Mouse (Mus musculus): ENCODE measurements at regions not wholly inside any gene's neighbourhood (a gene's known extent, or its start where the extent isn't known, plus 50 kb on each side); places are given as distances from the start of the nearest gene placed in this dataset.

DNA sequence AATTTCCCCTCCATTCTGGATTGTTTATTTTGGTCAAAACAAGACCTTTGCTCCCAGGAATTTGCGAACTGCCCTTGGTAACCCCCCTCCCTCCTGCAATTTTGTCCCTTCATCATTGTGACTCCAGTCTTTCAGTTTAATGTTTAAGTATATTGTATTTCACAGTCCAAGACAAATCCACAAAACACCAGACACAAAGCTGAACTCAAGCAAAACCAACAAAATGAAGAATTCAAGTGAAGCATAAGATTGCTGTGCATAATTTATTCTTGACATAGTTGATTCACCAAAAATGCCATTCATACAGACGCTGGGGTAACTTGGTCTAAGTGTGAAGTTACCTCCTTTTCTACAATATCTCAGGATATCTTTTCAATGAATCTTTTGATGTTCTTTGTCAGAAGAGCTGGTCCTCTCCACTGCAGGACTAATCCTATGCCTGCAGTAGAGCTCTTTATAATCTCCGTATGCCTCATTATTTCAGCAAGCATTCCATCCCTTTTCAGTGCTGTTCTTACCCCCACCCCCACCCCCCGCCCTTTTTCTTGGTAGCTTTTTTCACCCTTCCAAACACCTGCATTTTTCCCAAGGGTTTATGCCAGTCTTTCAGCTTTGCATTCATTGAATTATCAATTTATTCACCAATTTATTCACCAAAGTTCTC, 265.4 kb downstream of the Cd109 start:
- no peak for DNase-seq (ENCODE audit: low spot score in 2 of 2)

DNA sequence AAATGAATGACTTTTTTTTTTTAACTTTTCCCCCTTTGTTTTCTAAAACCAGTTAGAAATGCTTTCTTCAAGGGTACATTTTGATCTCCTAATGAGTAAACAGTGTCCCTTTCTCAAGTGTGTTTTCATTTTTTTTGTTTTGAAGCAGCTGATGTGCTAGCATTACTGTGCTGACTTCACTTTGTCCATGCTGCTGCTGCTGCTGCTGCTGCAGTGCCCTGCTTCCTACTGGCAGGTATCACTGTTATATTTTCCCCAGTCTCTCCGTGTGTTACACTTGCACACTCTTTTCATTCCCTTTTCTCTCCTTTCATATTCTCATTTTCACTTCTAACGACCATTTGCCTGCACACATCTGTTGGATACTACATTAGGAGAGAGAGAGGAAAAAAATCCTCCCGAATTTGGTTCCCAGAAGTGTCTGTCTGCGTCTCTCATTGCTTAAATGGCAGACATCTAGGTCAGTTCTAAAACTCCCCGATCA, 266.0 kb downstream of the Cd109 start:
- intact Hi-C loops (cut with DNase I) = no loop called here
- no peak for DNase-seq (ENCODE audit: low spot score in 2 of 2)

More for the DNA sequence above, 265.4 kb downstream of the Cd109 start:
- intact Hi-C loops (cut with DNase I) = no loop called here

DNA sequence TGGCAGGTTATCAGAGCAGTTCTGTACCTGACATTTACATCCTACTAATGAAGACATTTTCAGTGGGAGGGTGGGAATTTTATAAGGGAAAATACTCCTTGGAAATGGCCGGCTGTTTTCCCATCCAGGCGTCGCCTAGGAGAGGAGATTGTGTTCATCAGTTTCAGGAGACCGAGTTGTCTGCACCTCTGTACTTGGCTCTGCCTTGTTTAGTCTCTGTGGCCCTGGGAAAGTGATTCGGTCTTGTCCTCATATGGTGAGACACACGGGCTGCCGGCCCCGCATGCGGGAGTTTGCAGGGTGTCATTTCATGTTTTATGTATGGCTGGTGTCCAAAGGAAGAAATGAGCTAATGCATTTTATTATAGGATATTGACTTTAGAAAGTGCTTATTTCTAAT, 287.9 kb downstream of the Cd109 start:
- DNase-seq (ENCODE audit: low spot score in 2 of 2) = no peak
- intact Hi-C loops (cut with DNase I) = no loop called here

DNA sequence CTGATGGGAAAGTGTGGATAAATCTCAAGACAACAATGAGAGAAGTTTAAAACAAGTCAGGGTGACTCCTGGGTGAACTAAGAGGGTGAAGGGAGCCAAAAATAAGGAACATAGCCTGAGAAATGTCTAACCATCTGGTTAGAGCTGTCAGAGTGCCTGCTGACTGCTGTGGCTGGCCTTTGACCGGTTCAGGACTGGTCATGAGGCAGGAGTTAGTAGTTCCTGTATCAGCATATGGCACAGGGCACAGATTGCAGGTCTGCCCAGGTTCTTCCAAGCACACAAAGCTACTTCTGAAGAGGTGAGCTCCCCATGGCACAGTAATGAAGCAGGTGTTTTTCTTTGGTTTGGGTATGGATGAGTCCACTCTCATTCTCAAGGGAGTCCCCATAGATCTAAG, 302.0 kb downstream of the Cd109 start:
- no peak for DNase-seq (ENCODE audit: low spot score in 2 of 2)
- intact Hi-C loops (cut with DNase I) = no loop called here

DNA sequence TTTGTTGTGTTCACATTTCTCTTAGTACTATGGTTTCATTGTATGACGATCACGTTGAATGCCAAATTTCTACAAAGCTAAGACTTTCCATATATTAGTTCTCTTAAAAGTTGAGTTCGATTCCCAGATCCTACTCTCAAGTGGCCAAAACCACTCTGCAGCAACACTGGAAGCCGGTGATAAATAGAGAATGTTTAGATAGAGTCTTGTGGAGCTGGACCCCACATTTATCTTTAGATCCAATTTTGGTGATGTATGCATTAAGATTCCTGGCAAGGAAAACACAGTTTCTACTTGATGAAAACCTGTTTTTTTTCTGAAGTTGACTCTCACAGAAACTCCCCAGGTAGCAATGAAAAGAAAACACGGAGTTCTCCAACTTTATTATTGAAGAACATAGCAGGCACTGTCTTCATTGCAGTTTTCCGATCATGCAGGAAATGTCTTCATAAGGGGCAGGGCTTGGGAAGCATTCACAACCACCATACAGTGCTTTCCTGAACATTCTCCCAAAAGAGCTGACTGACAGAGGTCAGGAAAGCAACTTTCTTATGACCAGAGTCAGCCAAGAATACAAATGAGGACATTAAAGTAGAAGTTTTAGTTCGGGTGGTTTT, 310.7 kb downstream of the Cd109 start:
- intact Hi-C loops (cut with DNase I) = no loop called here
- no peak for DNase-seq (ENCODE audit: low spot score in 2 of 2)

DNA sequence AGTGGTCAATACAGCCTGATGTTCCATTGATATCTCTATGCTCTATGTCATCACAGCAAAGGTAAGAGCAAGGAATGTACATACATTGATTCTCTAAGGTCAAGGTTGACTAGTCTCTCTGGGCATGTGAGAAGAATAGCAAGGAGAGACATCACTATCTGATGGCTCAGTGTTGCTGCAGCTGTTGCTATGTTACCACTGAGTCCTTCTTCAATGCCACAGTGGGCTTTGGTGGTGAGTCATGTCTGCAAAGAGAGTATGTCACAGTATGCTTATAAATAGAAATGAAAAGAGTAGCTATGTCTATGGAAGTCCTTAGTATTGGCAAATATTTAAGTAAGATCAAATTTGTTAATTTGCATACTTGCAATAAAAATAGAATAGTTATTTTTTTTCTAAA, 326.3 kb downstream of the Cd109 start:
- no peak for DNase-seq (ENCODE audit: low spot score in 2 of 2)
- intact Hi-C loops (cut with DNase I) = no loop called here

DNA sequence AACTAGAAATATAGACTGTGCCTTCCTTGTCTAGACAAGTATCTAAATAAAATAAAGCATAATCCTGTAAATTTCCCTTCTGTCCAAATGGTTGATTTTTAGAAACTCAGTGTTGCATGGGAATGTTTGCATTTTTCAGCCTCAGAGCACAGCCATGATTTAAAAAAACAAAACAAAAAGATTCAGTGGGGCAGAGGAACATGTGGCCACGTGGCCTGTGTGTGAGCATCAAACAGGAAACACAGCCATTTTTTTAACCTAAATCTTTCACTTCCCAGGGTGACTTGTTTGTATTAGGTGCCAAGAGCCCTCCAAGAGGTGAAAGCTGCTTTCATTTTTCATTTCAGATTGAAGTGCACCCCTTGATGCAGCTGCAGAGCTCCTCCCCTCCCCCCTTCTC, 349.5 kb downstream of the Cd109 start:
- no peak for DNase-seq (ENCODE audit: low spot score in 2 of 2)
- intact Hi-C loops (cut with DNase I) = no loop called here

DNA sequence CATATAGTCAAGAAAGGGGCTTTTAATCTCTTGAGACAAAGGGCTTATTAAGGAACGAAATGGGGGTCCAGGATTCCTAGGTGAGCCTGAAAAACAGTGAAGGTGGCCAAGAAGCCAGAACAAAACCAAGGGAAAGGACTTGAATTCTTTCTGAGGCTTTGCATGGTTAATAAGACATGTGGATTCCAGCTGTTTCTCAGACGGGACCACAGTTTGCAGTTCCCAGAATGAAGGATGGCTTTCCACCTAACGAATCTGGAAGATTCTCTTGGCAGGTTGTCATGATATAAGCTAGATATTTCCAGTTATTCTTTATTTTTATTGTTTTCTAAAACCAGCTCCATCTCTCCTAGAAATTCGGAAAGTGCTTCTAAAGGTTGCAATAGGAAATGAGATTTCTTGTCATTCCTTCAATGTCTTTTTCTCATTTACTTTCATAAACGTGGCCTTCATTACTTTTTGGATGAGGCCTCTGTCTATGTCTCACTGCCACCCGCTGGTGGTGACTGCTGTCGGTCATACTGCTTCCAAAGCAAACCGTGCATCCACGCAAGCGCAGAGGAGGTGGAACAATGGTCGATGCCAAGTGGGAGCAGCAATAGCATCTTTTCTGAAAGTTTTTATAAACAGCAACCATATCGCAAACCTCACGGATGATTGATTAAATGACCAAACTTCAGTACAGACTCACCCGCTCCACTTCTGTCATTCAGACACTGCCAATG, 350.0 kb downstream of the Cd109 start:
- intact Hi-C loops (cut with DNase I) = no loop called here
- DNase-seq (ENCODE audit: low spot score in 2 of 2) = no peak

DNA sequence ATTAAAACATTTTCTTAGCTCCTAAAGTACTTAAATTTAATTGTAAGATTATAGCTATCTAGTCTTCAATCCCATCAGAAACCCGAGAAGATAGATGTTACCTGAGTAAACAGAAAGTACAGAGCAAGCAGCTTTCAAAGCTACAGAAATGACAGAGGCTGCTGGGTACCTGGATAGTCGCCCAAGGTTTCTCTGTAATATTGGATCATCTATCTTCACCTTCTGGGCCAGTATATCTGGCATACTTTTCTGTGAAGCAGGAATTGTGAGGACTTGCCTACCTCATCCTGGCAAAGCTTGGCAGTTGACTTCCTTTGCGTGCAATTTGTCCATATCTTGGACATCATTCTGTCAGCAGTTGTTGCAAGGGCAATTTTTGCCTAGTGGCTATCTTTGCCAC, 356.4 kb downstream of the Cd109 start:
- intact Hi-C loops (cut with DNase I) = no loop called here
- no peak for DNase-seq (ENCODE audit: low spot score in 2 of 2)

DNA sequence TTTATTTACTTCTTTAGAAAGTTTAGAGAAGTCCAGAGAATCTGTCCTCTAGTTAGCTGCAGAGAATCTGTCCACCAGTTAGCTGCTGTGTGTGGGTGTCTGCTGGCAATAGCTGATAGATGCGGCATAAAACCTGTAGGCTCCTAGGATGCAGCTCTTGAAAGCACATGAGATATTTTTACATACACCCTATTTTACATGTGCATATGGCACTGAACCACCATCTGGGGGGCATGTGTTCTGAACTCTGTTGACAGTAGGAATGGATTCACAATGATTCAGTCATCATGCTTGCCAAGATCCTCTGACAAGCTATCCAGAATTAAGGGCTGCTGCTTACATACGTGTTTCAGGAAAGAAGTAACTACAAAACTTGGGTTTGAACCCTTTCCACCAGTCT, 368.4 kb downstream of the Cd109 start:
- peak; percentile 23 to 49 for DNase-seq (ENCODE audit: low spot score in 2 of 2)
- intact Hi-C loops (cut with DNase I) = no loop called here

DNA sequence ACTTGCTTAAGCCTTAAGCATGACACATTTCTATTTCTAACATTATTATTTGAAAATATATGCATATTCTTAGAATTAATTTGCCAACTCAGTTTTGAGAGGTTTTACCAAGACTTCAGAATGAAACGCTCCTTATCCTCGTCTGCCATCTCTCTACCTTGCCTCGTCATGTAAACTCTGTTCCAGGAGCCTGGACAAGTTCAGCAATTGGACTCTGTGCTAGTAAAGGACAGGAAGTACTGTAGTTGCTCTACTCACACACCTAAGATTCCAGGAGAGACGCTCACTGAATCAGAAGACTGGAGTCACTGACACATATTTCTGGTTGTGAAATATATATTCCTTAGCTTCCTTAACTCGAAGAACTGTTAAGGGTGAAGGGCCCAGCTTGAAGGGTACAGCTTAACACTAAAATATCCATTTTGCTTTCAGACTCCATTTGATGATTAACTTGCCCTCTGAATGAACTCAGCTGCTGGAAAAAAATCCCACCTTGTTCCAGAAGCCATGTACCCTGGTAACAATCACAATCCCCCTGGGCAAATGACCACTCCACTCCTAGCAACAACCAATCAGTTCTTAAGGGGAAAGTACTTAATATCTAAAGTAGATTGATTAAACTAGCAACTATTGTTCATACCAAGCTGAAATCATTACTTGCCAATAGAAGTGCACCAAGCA, 370.0 kb downstream of the Cd109 start:
- intact Hi-C loops (cut with DNase I) = no loop called here
- DNase-seq (ENCODE audit: low spot score in 2 of 2) = no peak

DNA sequence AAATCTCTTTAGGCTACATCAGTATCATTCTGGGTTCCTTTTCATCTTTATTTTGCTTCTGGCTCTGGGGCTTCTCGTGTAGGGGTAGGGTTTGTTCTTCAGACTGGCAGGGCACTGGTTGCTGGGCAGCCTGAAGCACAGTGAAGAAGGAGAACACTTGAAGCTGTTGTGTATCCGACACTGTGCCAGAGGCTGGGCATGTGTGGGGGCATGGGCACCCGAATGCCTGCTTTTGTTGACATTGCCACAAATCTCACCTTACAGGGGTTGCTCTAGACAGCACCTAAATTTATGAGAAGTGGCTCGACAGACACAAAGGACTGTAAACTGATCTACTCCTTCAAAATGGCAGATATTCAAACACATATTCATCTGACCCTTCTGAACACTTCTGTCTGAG, 376.0 kb downstream of the Cd109 start:
- intact Hi-C loops (cut with DNase I) = no loop called here
- no peak for DNase-seq (ENCODE audit: low spot score in 2 of 2)

DNA sequence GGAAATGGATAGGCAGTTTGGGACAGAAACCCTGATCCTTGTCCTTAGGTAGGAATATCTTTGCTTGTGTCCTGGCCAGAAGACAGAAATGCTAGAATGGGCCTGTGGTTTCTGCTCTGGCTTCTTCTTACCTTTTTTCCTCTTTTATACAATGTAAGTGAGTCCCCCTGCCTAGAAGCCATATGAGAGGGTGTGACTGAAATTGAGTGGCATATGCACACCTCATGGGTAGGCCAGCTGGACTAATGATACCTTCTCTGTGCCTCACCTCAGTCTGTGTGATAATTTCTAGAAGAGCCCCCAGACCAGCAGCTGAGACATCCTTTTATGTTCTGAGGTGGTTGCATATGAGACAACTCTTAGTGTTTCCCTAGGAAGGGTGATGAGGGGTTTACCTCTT, 385.7 kb downstream of the Cd109 start:
- intact Hi-C loops (cut with DNase I) = no loop called here
- no peak for DNase-seq (ENCODE audit: low spot score in 2 of 2)

DNA sequence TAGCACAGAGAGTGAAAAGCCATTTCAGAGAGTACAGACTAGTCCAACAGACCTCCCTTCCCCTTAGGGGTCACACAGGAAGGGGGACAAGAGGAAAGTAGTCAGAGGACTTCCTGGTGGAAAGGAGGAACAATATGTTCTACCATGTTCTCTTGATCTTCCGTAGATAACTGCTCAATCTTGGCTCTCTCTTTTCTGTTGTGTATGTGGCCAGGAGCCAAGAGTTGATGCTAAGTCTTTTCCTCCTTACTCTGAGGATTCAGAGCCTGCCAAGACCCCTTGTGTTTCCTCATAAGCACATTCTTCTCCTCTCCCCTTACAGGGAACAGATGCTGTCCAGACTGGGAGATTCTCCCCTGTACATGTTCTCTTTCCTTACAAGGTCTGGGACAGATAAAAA, 386.6 kb downstream of the Cd109 start:
- intact Hi-C loops (cut with DNase I) = no loop called here

DNA sequence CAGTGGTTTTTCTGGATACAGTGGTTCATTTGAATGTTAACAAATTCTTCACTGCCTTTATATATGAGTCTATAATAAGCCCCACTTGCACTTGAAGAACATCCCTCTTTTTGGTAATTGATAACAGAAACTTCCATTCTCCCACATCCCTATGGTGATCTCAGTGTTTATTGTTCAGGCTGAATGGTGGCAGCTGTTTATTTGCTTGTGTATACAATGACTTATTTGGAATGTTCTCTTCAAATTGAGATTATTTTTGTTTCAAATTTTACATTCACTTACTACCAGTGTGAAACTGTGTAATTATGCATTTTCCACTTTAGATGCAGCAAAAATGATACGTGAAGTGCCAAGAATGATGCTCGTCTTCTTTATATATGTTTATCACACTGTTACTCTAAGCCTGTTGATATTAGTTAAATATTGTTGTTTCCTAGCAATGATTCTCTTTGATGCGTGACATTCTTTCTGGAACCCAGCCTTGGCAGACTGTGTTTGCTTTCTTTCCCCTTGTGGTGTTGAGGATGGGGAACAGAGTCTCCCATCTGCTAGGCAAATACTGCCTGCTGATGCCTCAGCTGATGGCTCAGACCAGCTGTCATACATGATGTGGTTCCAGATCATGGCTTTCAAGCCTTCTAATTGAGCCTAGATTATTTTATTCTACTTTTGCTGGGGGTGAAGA, 389.1 kb downstream of the Cd109 start:
- intact Hi-C loops (cut with DNase I) = no loop called here
- no peak for DNase-seq (ENCODE audit: low spot score in 2 of 2)

More for the DNA sequence above, 386.6 kb downstream of the Cd109 start:
- DNase-seq (ENCODE audit: low spot score in 2 of 2) = no peak

DNA sequence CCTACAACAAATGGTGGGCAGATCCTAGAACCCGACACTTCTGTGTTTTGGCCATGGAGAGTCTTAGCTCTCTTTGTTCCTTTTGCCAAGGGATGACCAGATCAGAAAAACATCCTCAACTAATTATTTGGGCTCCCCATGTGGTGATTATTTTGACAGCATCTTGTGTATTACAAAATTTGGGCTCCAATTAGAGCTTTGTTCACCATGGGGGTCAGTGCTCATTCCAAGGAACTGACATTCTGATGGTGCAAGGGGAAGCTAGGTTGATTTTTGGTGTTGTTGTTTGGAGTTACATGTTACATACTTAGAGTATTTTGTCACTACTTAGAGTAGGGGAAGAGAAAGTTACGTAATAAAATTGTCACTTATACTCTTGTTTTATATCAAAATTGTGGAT, 406.9 kb downstream of the Cd109 start:
- DNase-seq (ENCODE audit: low spot score in 2 of 2) = no peak

DNA sequence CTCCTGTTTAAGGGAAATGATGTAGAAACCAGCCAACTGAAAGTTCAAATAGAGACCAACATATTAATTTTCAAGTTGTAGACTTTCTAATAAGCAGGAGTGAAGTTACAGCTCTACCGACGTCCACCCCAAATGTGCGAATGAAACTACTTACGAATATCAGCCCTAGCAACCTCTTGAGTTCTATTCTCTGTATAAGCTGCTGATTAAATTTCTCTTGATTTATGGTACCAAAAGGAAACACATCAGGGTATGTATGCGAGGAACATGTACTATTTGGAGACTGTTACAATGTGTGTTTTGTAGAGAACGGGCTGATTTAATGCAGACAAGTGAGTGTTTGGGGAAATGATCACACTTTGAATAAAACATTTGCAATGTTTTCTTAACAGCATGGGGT, 412.9 kb downstream of the Cd109 start:
- intact Hi-C loops (cut with DNase I) = no loop called here
- DNase-seq (ENCODE audit: low spot score in 2 of 2) = no peak

More for the DNA sequence above, 406.9 kb downstream of the Cd109 start:
- intact Hi-C loops (cut with DNase I) = no loop called here

DNA sequence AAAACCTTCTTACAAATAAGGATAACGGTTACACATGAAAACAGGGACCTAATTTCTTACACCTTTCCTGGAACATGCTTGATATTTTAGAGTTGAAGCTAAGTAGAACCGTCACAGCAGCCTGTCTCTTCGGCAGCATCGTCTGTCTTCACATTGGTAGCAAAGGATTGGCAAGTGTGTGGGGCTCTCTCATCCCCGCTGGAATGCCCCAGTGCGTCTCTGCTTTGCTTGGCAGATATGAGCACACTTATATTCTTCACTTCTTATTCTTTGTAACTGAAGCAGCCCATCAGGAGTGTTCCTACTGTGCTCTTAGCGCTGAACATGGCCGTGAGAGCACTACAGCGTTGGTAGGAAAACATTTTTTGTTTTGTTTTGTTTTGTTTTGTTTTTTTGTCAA, 414.1 kb downstream of the Cd109 start:
- no peak for DNase-seq (ENCODE audit: low spot score in 2 of 2)
- intact Hi-C loops (cut with DNase I) = no loop called here

DNA sequence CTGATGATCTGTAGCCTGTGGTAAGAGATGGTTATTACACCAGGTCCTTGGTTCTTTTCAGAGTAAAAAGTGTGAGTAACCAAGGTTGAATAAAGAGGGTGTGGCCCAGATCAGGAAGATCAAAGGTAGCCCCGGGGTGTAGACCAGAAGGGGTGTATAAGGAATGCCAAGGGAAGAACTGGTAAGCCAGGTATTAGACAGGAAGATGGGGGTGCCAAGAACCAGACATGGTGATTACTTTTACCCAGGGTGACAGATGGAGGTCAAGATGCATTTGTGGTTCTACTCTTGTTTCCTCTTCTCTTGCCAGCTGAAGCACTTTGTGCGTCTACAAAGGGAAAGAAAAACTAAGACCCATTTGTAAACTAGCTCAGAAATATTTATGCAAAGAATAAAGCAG, 420.3 kb downstream of the Cd109 start:
- intact Hi-C loops (cut with DNase I) = no loop called here

DNA sequence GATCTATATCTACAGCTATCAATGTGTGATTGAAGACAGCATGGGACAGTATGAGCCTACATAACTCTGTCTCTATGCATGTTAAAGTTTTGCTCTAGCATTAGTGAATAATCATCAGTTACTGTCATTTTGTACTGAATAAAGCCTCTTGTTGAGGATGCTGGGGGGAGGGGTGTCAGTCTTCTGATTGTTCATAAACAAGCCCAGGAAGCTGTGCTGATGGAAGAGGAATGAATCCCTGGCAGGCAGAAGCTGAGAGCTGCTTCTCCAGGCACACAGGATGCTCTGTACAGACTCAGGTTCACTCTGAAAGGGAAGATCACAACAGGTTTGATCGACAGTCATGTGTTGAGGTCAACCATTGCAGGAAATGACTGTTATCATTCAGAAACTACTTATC, 421.7 kb downstream of the Cd109 start:
- intact Hi-C loops (cut with DNase I) = no loop called here

More for the DNA sequence above, 420.3 kb downstream of the Cd109 start:
- no peak for DNase-seq (ENCODE audit: low spot score in 2 of 2)

More for the DNA sequence above, 421.7 kb downstream of the Cd109 start:
- DNase-seq (ENCODE audit: low spot score in 2 of 2) = no peak
